In the genomic region with DNA sequence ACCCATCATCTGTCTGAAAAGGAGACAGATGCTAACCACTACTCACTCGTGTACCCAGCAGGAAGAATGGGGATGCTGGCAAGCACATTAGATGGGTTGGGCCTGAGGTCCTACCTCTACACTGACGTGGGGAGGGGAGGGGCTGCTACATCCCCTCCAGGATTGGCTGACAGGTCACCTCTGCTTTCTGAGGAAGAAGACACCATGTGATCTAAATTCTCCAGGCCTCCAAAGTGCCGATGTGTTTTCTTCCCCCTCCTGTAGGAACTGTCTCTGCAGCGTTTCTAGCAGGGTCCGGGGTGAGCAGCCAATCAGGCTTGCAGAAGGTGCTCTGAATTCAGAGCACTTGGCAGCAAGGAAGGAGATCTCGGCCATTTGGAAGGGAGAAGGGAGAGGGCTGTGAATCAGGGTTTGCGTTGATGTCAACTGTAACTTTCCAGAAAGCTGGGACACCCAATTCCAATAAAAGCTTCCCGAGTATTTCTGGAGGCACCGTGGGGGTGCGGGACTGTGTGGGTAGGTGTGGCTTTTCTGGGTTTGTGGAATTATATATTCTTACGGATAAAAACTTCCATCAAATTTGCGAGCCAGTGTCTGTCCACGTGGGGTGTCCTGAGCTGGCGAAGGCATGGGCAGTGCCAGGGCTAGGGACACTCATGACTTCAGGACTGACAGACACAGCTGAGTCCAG, we compare ENCODE assay signal across 15 mouse cellular contexts. TPM values are rescaled to one million over a fixed set of nuclear protein-coding genes. Genes with fewer than 3 reads are reported as not detected.
DNase-seq lines count a peak whose midpoint lies in the region; ATAC-seq lines count a peak whose summit lies in the region.
"Had no signal": no experiment of that assay in that cellular context is flagged by ENCODE, and none has a peak within 500 bp of the region (broad histone marks: within the 10 kb centered on the region; RNA-seq: fewer than 3 reads in every experiment).

No protein-coding gene starts in this region.

- 0 out of 2 replicates have a peak, but pooled peaks cover 2% of the 10 kb centered on the region for H3K4me1 ChIP-seq in forebrain, embryonic 16.5 days (replicated peaks; ENCODE audit: control insufficient read depth, insufficient read depth, low read length)
- no peaks in the 10 kb centered on the region for H3K4me1 ChIP-seq in forebrain, embryonic 14.5 days (ENCODE audit: control insufficient read depth, insufficient read depth, low read length)
- 0 out of 2 replicates have a peak, but pooled peaks cover 3% of the 10 kb centered on the region for H3K4me1 ChIP-seq in embryonic facial prominence, embryonic 10.5 days
- H3K4me1 ChIP-seq: embryonic facial prominence, embryonic 15.5 days; intestine, embryonic 15.5 days; liver, embryonic 15.5 days had no signal

- H3K36me3 ChIP-seq in forebrain, embryonic 16.5 days (ENCODE audit: control insufficient read depth, insufficient read depth), result no peaks in the 10 kb centered on the region
- H3K36me3 ChIP-seq in forebrain, embryonic 14.5 days (ENCODE audit: control insufficient read depth, insufficient read depth, low read length), result no peaks in the 10 kb centered on the region
- no peaks in the 10 kb centered on the region for H3K36me3 ChIP-seq in embryonic facial prominence, embryonic 10.5 days (replicated peaks)
- H3K36me3 ChIP-seq: embryonic facial prominence, embryonic 15.5 days; intestine, embryonic 15.5 days; liver, embryonic 15.5 days had no signal

- no peak overlapping the region for H3K4me3 ChIP-seq in forebrain, embryonic 16.5 days (replicated peaks; ENCODE audit: low read length)
- H3K4me3 ChIP-seq in forebrain, embryonic 14.5 days (ENCODE audit: low read depth, low read length), result no peak overlapping the region
- H3K4me3 ChIP-seq in embryonic facial prominence, embryonic 10.5 days, result no peak overlapping the region
- H3K4me3 ChIP-seq: embryonic facial prominence, embryonic 15.5 days; intestine, embryonic 15.5 days; liver, embryonic 15.5 days had no signal

- intact Hi-C loops in gastrocnemius, postnatal 14 days (cut with DNase I; ENCODE audit: low total_unique reads), result no loop called here

- no peaks in the 10 kb centered on the region for H3K9me3 ChIP-seq in forebrain, embryonic 16.5 days (ENCODE audit: control insufficient read depth, low read length)
- no peaks in the 10 kb centered on the region for H3K9me3 ChIP-seq in forebrain, embryonic 14.5 days (replicated peaks; ENCODE audit: control insufficient read depth, low read length)
- no peaks in the 10 kb centered on the region for H3K9me3 ChIP-seq in embryonic facial prominence, embryonic 10.5 days
- H3K9me3 ChIP-seq: embryonic facial prominence, embryonic 15.5 days; intestine, embryonic 15.5 days; liver, embryonic 15.5 days had no signal

- ATAC-seq in forebrain, embryonic 16.5 days, result peak; percentile 31; the same call in 1 of the 2 replicates
- no peak for ATAC-seq in forebrain, embryonic 14.5 days
- ATAC-seq: intestine, embryonic 15.5 days had no signal

- 60% methylated on average over 14 of the region's 14 CpGs for WGBS in forebrain, embryonic 16.5 days
- 75% methylated on average over 14 of the region's 14 CpGs for WGBS in forebrain, embryonic 14.5 days
- WGBS in embryonic facial prominence, embryonic 10.5 days, result 68% methylated on average over 14 of the region's 14 CpGs

- no peak overlapping the region for H3K9ac ChIP-seq in forebrain, embryonic 16.5 days (replicated peaks; ENCODE audit: low read depth, low read length)
- no peak overlapping the region for H3K9ac ChIP-seq in forebrain, embryonic 14.5 days (ENCODE audit: low read length)
- H3K9ac ChIP-seq: embryonic facial prominence, embryonic 15.5 days; intestine, embryonic 15.5 days; liver, embryonic 15.5 days had no signal

- no peaks in the 10 kb centered on the region for H3K27me3 ChIP-seq in forebrain, embryonic 16.5 days (replicated peaks; ENCODE audit: control insufficient read depth, insufficient read depth, low read length)
- no peaks in the 10 kb centered on the region for H3K27me3 ChIP-seq in forebrain, embryonic 14.5 days (replicated peaks; ENCODE audit: control insufficient read depth, insufficient read depth, low read length)
- no peaks in the 10 kb centered on the region; the same call in 1 of the 2 replicates for H3K27me3 ChIP-seq in embryonic facial prominence, embryonic 10.5 days (replicated peaks; ENCODE audit: low read depth, poor library complexity, severe bottlenecking)
- H3K27me3 ChIP-seq: embryonic facial prominence, embryonic 15.5 days; intestine, embryonic 15.5 days; liver, embryonic 15.5 days had no signal

- no peak overlapping the region for H3K27ac ChIP-seq in forebrain, embryonic 16.5 days (ENCODE audit: low read length)
- H3K27ac ChIP-seq in forebrain, embryonic 14.5 days (ENCODE audit: low read depth, low read length), result no peak overlapping the region
- H3K27ac ChIP-seq in embryonic facial prominence, embryonic 10.5 days (replicated peaks), result no peak overlapping the region
- H3K27ac ChIP-seq: embryonic facial prominence, embryonic 15.5 days; intestine, embryonic 15.5 days; liver, embryonic 15.5 days had no signal

- no peak for DNase-seq in forebrain, embryonic 14.5 days (ENCODE audit: low spot score)
- peak; percentile 25 for DNase-seq in testis, postnatal 10 days (ENCODE audit: low spot score)
- no peak for DNase-seq in testis, postnatal 14 days (ENCODE audit: low spot score)
- DNase-seq in left cerebral cortex, adult 9 months (ENCODE audit: low spot score in 2 of 2), result peak; percentile 58 to 85
- peak; percentile 89 for DNase-seq in telencephalon, adult 2 months (ENCODE audit: low read depth, low spot score)
- DNase-seq in gastrocnemius, postnatal 14 days, result no peak
- DNase-seq in embryonic facial prominence, embryonic 10.5 days (ENCODE audit: low spot score), result no peak
- DNase-seq: adrenal gland, postnatal 10 days; kidney, postnatal 10 days had no signal

- H3K4me2 ChIP-seq in forebrain, embryonic 16.5 days (ENCODE audit: low read length), result no peak overlapping the region
- no peak overlapping the region for H3K4me2 ChIP-seq in forebrain, embryonic 14.5 days (ENCODE audit: low read length)
- H3K4me2 ChIP-seq: embryonic facial prominence, embryonic 15.5 days; intestine, embryonic 15.5 days; liver, embryonic 15.5 days had no signal

RNA-seq across cellular contexts. Expression of a gene that starts 13.5 kb away (rescaled TPM):
- polyA plus RNA-seq in forebrain, embryonic 16.5 days (2015; fragmentation: Nextera tagmentation; extraction: Ambion mirVana), result 0.82 and 1.3 TPM in 2 replicates
- 0.93 and 1.2 TPM in 2 replicates for polyA plus RNA-seq in forebrain, embryonic 14.5 days (2014; fragmentation: Nextera tagmentation; extraction: Ambion mirVana)
- not detected for total RNA-seq in gastrocnemius, postnatal 14 days (2021)
- polyA plus RNA-seq in embryonic facial prominence, embryonic 10.5 days (2016; fragmentation: Nextera tagmentation; extraction: Ambion mirVana), result 0.10 TPM in 1 of 2 replicates, not detected in the other
- total RNA-seq: gastrocnemius, adult 18-20 months; heart, adult 8-10 months had no signal
- polyA plus RNA-seq: intestine, embryonic 15.5 days had no signal

Comparison
In these comparisons a context has a peak if more than half of its experiments do, and no peak if none do; other contexts are left out.
1. DNase-seq: peak in testis, postnatal 10 days (single experiment), left cerebral cortex, adult 9 months (2 of 2) and telencephalon, adult 2 months (single experiment); none in forebrain, embryonic 14.5 days (single experiment), testis, postnatal 14 days (single experiment), gastrocnemius, postnatal 14 days (single experiment) and embryonic facial prominence, embryonic 10.5 days (single experiment).